Mouse (Mus musculus): ENCODE measurements at regions not wholly inside any gene's neighbourhood (a gene's known extent, or its start where the extent isn't known, plus 50 kb on each side); places are given as distances from the start of the nearest gene placed in this dataset.

- Histone ChIP-seq H3K27ac (ENCODE audit: low read depth) (no peak overlapping the region), H3K27me3 (replicated peaks; ENCODE audit: control insufficient read depth, insufficient read depth, low read length) (no peaks in the 10 kb centered on the region), H3K4me1 (replicated peaks; ENCODE audit: control insufficient read depth, insufficient read depth, low read length) (no peaks in the 10 kb centered on the region), H3K4me2 (ENCODE audit: low read length) (no peak overlapping the region), H3K9me3 (ENCODE audit: control insufficient read depth, low read length) (no peaks in the 10 kb centered on the region), H3K36me3 (ENCODE audit: control insufficient read depth, insufficient read depth, low read length) (no peaks in the 10 kb centered on the region), H3K4me3 (ENCODE audit: low read depth, low read length) (no peak overlapping the region), H3K9ac (ENCODE audit: low read length) (no peak overlapping the region)
- WGBS: 88% methylated on average over 4 of the region's 4 CpGs
- DNase-seq (ENCODE audit: low spot score) (no peak), ATAC-seq (replicated peaks; ENCODE audit: low FRiP score, low TSS enrichment, low read depth) (no peak)
Measured at GRCm38 (mm10) chr8:7973791-7974190, 687.3 kb downstream of the Efnb2 start.

- DNase-seq (ENCODE audit: low spot score) (no peak), ATAC-seq (replicated peaks; ENCODE audit: low FRiP score, low TSS enrichment, low read depth) (no peak)
- 89% methylated on average over 2 of the region's 2 CpGs for WGBS
- no peaks in the 10 kb centered on the region for H3K9me3 ChIP-seq (ENCODE audit: control insufficient read depth, low read length)
- no peaks in the 10 kb centered on the region for H3K4me1 ChIP-seq (replicated peaks; ENCODE audit: control insufficient read depth, insufficient read depth, low read length)
- no peak overlapping the region for H3K4me2 ChIP-seq (ENCODE audit: low read length)
- no peak overlapping the region for H3K9ac ChIP-seq (ENCODE audit: low read length)
- H3K27me3 ChIP-seq (replicated peaks; ENCODE audit: control insufficient read depth, insufficient read depth, low read length): no peaks in the 10 kb centered on the region
- H3K36me3 ChIP-seq (ENCODE audit: control insufficient read depth, insufficient read depth, low read length): no peaks in the 10 kb centered on the region
- no peak overlapping the region for H3K4me3 ChIP-seq (ENCODE audit: low read depth, low read length)
- no peak overlapping the region for H3K27ac ChIP-seq (ENCODE audit: low read depth)
Measured at GRCm38 (mm10) chr8:7964276-7964675, 696.8 kb downstream of the Efnb2 start.

DNA sequence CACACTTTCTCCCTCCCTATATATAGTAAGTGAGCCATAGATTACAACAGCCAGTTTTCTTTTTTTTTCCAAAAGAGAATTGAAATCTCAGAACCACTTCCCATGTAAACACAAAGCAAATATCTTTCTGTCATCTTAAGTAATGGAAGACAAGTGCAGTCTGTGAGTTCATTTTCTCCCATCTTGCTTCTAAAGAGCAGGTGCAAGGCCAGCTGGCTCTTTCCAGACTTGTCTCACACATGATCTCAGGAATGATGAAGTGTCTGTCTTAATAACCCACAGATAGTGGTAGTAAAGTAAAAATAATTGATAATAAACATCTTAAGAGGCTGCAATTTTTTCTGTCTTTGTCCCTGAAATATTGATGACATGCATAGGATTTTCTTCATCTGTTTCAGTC, 704.3 kb downstream of the Efnb2 start:
- Histone ChIP-seq H3K27me3 (replicated peaks; ENCODE audit: control insufficient read depth, insufficient read depth, low read length) (no peaks in the 10 kb centered on the region), H3K4me2 (ENCODE audit: low read length) (no peak overlapping the region), H3K27ac (ENCODE audit: low read depth) (no peak overlapping the region), H3K4me1 (replicated peaks; ENCODE audit: control insufficient read depth, insufficient read depth, low read length) (no peaks in the 10 kb centered on the region), H3K36me3 (ENCODE audit: control insufficient read depth, insufficient read depth, low read length) (no peaks in the 10 kb centered on the region), H3K9ac (ENCODE audit: low read length) (no peak overlapping the region), H3K4me3 (ENCODE audit: low read depth, low read length) (no peak overlapping the region), H3K9me3 (ENCODE audit: control insufficient read depth, low read length) (no peaks in the 10 kb centered on the region)
- no peak for ATAC-seq (replicated peaks; ENCODE audit: low FRiP score, low TSS enrichment, low read depth)
- DNase-seq (ENCODE audit: low spot score): no peak

DNA sequence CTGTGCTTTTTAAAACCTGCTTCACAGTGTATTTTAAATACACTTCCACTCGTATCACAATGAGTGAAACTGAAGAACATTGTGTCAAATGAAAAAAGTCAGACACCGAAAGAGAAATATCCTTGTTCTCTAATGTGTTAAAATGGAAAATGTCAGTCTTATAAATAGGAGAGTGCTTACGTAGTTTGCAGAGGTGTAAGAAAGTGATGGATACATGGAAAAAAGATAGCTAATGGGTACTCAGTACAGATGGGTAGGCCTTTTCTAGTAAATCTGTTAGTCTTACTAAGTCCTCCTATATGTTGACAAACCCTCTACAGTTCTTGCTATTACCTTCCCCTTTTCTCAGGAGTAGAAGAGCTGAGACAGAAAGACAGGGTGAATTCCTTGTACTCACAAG, 706.2 kb downstream of the Efnb2 start:
- Histone ChIP-seq H3K27me3 (replicated peaks; ENCODE audit: control insufficient read depth, insufficient read depth, low read length) (no peaks in the 10 kb centered on the region), H3K9me3 (ENCODE audit: control insufficient read depth, low read length) (no peaks in the 10 kb centered on the region), H3K9ac (ENCODE audit: low read length) (no peak overlapping the region), H3K27ac (ENCODE audit: low read depth) (no peak overlapping the region), H3K36me3 (ENCODE audit: control insufficient read depth, insufficient read depth, low read length) (no peaks in the 10 kb centered on the region), H3K4me2 (ENCODE audit: low read length) (no peak overlapping the region), H3K4me1 (replicated peaks; ENCODE audit: control insufficient read depth, insufficient read depth, low read length) (no peaks in the 10 kb centered on the region), H3K4me3 (ENCODE audit: low read depth, low read length) (no peak overlapping the region)
- ATAC-seq (replicated peaks; ENCODE audit: low FRiP score, low TSS enrichment, low read depth) (no peak), DNase-seq (ENCODE audit: low spot score) (no peak)
- WGBS: 89% methylated on average over 3 of the region's 3 CpGs

DNA sequence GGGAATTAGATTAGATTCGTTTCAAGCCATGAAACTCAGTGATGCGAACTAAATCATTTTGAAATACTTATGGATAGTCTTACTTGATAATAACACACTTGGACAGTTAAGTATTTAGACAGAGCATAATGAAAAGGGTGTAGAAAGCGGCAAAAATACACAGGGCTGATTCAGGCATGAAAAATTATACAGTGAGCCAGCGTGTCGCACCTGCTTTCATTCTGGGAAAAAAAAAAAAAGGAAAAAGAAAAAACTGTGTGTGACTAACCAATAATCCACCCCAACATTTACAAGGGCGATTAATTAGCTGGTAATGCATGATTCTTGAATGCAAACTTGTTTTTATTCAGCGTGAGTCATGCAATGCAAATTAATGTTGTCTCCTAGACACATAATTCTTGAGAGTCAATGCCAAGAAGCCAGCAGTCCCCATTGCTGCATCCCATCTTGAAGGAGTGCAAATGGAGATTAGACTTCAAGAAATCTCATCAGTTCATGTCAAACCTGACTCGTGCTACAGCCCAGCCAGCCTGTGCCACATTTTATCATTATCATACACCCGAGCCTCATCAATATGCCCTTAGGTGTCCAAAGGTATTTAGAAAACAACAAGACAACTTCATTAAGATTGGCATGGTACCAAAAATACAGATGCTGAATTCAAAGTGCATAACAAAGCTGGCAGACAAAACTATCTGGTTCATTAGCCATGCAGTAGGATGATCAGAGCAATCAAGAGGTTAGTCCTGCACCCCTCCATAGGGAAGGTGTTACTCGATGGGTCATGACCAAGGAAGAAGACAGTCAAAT, 714.9 kb downstream of the Efnb2 start:
- no peaks in the 10 kb centered on the region for H3K9me3 ChIP-seq (ENCODE audit: control insufficient read depth, low read length)
- DNase-seq (ENCODE audit: low spot score) (no peak), ATAC-seq (replicated peaks; ENCODE audit: low FRiP score, low TSS enrichment, low read depth) (no peak)
- H3K27me3 ChIP-seq (replicated peaks; ENCODE audit: control insufficient read depth, insufficient read depth, low read length): no peaks in the 10 kb centered on the region
- H3K4me3 ChIP-seq (ENCODE audit: low read depth, low read length): no peak overlapping the region
- 88% methylated on average over 10 of the region's 10 CpGs for whole genome bisulfite sequencing
- no peaks in the 10 kb centered on the region for H3K4me1 ChIP-seq (replicated peaks; ENCODE audit: control insufficient read depth, insufficient read depth, low read length)
- H3K27ac ChIP-seq (ENCODE audit: low read depth): no peak overlapping the region
- H3K9ac ChIP-seq (ENCODE audit: low read length): no peak overlapping the region
- H3K4me2 ChIP-seq (ENCODE audit: low read length): no peak overlapping the region
- H3K36me3 ChIP-seq (ENCODE audit: control insufficient read depth, insufficient read depth, low read length): no peaks in the 10 kb centered on the region

- ATAC-seq (replicated peaks; ENCODE audit: low FRiP score, low TSS enrichment, low read depth) (no peak; the same call in 1 of the 2 replicates), DNase-seq (ENCODE audit: low spot score) (no peak)
- H3K27me3 ChIP-seq (replicated peaks; ENCODE audit: control insufficient read depth, insufficient read depth, low read length): no peaks in the 10 kb centered on the region
- no peaks in the 10 kb centered on the region for H3K4me1 ChIP-seq (replicated peaks; ENCODE audit: control insufficient read depth, insufficient read depth, low read length)
- 66% methylated on average over 2 of the region's 2 CpGs for WGBS
- no peak overlapping the region for H3K27ac ChIP-seq (ENCODE audit: low read depth)
- H3K9me3 ChIP-seq (ENCODE audit: control insufficient read depth, low read length): no peaks in the 10 kb centered on the region
- H3K4me3 ChIP-seq (ENCODE audit: low read depth, low read length): no peak overlapping the region
- H3K36me3 ChIP-seq (ENCODE audit: control insufficient read depth, insufficient read depth, low read length): no peaks in the 10 kb centered on the region
- no peak overlapping the region for H3K9ac ChIP-seq (ENCODE audit: low read length)
- H3K4me2 ChIP-seq (ENCODE audit: low read length): no peak overlapping the region
Measured at GRCm38 (mm10) chr8:7936596-7936995, 724.4 kb downstream of the Efnb2 start.

DNA sequence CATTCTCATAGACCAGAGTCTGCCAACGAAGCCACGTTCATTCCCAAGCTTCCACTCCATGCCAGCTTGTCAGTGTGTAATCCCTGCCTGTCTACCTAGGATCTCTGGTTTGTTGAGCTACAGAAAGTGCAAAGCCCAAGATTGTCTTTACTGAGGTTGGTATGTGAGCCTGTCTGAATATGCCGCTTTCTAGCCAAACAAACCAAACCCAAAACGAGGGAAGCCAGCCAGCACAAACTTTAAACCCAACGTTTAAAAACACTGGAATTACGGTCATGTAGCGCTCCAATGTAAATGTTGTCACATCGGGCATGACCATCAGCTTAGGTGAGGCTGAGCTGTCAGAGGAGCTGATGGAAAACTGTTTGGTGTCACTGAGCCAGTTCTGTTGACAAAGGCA, 741.6 kb downstream of the Efnb2 start:
- H3K27me3 ChIP-seq (replicated peaks; ENCODE audit: control insufficient read depth, insufficient read depth, low read length): no peaks in the 10 kb centered on the region
- no peak overlapping the region for H3K4me2 ChIP-seq (ENCODE audit: low read length)
- no peaks in the 10 kb centered on the region for H3K36me3 ChIP-seq (ENCODE audit: control insufficient read depth, insufficient read depth, low read length)
- H3K27ac ChIP-seq (ENCODE audit: low read depth): no peak overlapping the region
- 59% methylated on average over 8 of the region's 8 CpGs for whole genome bisulfite sequencing
- H3K9me3 ChIP-seq (ENCODE audit: control insufficient read depth, low read length): no peaks in the 10 kb centered on the region
- no peak for DNase-seq (ENCODE audit: low spot score)
- ATAC-seq (replicated peaks; ENCODE audit: low FRiP score, low TSS enrichment, low read depth): no peak
- no peak overlapping the region for H3K4me3 ChIP-seq (ENCODE audit: low read depth, low read length)
- no peaks in the 10 kb centered on the region for H3K4me1 ChIP-seq (replicated peaks; ENCODE audit: control insufficient read depth, insufficient read depth, low read length)
- no peak overlapping the region for H3K9ac ChIP-seq (ENCODE audit: low read length)

- Histone ChIP-seq H3K4me2 (ENCODE audit: low read length) (no peak overlapping the region), H3K4me3 (ENCODE audit: low read depth, low read length) (no peak overlapping the region), H3K36me3 (ENCODE audit: control insufficient read depth, insufficient read depth, low read length) (no peaks in the 10 kb centered on the region), H3K9ac (ENCODE audit: low read length) (no peak overlapping the region), H3K27me3 (replicated peaks; ENCODE audit: control insufficient read depth, insufficient read depth, low read length) (no peaks in the 10 kb centered on the region), H3K9me3 (ENCODE audit: control insufficient read depth, low read length) (no peaks in the 10 kb centered on the region), H3K27ac (ENCODE audit: low read depth) (no peak overlapping the region), H3K4me1 (replicated peaks; ENCODE audit: control insufficient read depth, insufficient read depth, low read length) (no peaks in the 10 kb centered on the region)
- 69% methylated on average over 3 of the region's 3 CpGs for WGBS
- DNase-seq (ENCODE audit: low spot score): no peak
- no peak for ATAC-seq (replicated peaks; ENCODE audit: low FRiP score, low TSS enrichment, low read depth)
Measured at GRCm38 (mm10) chr8:7894338-7894737, 766.7 kb downstream of the Efnb2 start.

DNA sequence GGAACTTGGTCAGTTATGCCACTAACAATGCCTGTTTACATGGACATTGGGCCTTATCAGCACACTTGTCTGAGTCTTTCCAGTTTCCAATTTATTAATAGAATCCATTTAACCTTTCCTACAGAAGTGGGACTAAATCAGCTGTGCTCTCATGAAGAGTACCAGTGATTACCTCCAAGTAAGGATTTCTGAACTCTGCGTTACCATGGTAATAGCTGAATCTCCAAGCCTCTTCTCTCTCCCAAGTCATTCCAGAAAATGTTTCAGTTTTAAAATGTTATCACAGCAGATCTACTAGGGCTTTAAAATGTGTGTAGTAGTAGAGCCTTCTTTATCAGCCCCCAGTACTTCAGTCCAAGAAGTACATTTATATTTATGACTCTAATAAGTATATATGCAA, 807.9 kb downstream of the Efnb2 start:
- no peak overlapping the region for H3K4me3 ChIP-seq (ENCODE audit: low read depth, low read length)
- no peak for DNase-seq (ENCODE audit: low spot score)
- no peak for ATAC-seq (replicated peaks; ENCODE audit: low FRiP score, low TSS enrichment, low read depth)

More for the DNA sequence above, 807.9 kb downstream of the Efnb2 start:
- H3K4me2 ChIP-seq (ENCODE audit: low read length): no peak overlapping the region
- no peaks in the 10 kb centered on the region for H3K27me3 ChIP-seq (replicated peaks; ENCODE audit: control insufficient read depth, insufficient read depth, low read length)
- no peaks in the 10 kb centered on the region for H3K36me3 ChIP-seq (ENCODE audit: control insufficient read depth, insufficient read depth, low read length)
- 97% methylated on average over 1 of the region's 1 CpGs for WGBS
- H3K4me1 ChIP-seq (replicated peaks; ENCODE audit: control insufficient read depth, insufficient read depth, low read length): no peaks in the 10 kb centered on the region
- H3K9me3 ChIP-seq (ENCODE audit: control insufficient read depth, low read length): no peaks in the 10 kb centered on the region
- no peak overlapping the region for H3K9ac ChIP-seq (ENCODE audit: low read length)
- H3K27ac ChIP-seq (ENCODE audit: low read depth): no peak overlapping the region

Data from intestine, embryonic 14.5 days (tissue).